Mouse (Mus musculus) heart, adult 2 months (tissue): ENCODE measurements at regions not wholly inside any gene's neighbourhood (a gene's known extent, or its start where the extent isn't known, plus 50 kb on each side); places are given as distances from the start of the nearest gene placed in this dataset.

Experiments used
- CTCF ChIP-seq: fragments of 200-600 bp; IDR thresholded peaks from 2 replicates; pipeline ENCODE4 v1.8.1; 2022; ENCODE audit warnings: antibody characterized with exemption, mild to moderate bottlenecking, moderate library complexity
- EP300 ChIP-seq: fragments of 200-500 bp; IDR thresholded peaks from 2 replicates; pipeline ENCODE4 v1.6.1; 2011; ENCODE audit warnings: low read depth, low read length, control low read depth; ENCODE audit not compliant: insufficient read depth
- POLR2A ChIP-seq: fragments of 200-500 bp; IDR thresholded peaks from 2 replicates; pipeline ENCODE4 v1.6.1; 2011; ENCODE audit warnings: mild to moderate bottlenecking, low read depth, low read length, control low read depth; ENCODE audit not compliant: insufficient read depth

- TF ChIP-seq POLR2A (no peak), CTCF (no peak), EP300 (no peak)
Measured at GRCm38 (mm10) chr13:37664116-37664515, 114.1 kb upstream of the Rreb1 start.
